Mouse (Mus musculus) adrenal gland, postnatal 36 days (tissue): ENCODE measurements around the gene Esyt1. TPM values are rescaled to one million over a fixed set of nuclear protein-coding genes. Genes with fewer than 3 reads are reported as not detected.
"Not testable (repeated sequence)": the region's sequence is repeated elsewhere in the genome, so short reads cannot be mapped to it uniquely, and the experiment has no call there.

ENCODE experiments used
- DNase-seq, 2 experiments: peaks; one replicate each; pipeline ENCODE4 v3.0.0; 2021; ENCODE audit warnings: mixed read lengths in 1 of 2
- total RNA-seq, 2 experiments: library from RNA; stranded (reverse); gene quantifications; 2 replicates each; pipeline ENCODE4 v1.2.3; 2021

The Esyt1 gene
- total RNA-seq, 2 experiments from 2014 or later: 22.7 to 28.8 TPM

DNA sequence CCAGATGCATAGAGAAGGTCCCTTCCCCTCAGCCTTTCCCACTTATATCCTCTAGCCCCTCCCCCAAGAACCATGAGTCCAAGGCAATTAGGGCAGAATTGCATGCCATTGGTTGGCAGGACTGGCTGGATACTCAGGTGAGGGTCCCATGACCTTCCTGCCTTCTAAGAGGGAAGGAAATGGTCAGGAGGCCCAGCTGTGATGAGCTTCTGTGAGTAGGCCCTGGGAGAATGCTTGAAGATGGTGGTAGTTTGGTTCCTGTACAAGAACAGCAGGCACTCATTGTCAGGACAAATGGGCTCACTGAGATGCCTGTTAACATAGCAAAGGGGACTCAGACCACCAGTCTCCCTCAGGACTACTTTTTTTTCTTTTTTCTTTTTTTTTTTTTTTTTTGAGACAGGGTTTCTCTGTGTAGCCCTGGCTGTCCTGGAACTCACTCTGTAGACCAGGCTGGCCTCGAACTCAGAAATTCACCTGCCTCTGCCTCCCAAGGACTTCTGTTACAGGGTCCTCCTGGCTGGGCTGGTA lies 12.7 kb upstream of the Esyt1 start:
- no peak for DNase-seq

DNA sequence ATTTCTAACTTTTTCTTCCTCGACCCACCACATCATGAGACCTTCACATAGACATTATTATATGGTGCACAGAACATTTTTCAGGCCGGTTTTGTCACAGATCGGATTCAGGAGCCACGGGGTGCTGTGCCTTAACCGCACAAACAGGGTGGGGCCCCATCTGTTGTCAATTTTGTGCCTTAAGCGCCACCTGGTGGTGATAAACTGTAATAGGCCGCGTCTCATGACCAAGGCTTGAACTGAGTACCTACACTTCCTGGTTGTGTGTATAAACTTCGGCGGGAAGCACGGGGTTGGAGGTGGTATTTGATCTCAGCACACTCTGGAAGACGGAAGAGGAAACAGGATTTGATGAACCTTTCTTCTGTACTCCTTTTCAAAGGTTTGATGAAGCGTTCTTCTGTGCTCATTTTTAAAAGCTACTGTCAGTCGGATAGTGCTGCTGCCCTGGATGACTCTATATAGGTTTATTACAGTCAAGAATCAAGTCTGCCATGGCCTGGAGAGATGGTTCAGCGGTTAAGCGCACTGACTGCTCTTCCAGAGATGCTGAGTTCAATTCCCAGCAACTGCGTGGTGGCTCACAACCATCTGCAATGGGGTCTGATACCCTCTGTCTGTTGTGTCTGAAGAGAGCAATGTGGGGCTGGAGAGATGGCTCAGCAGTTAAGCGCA lies 10.7 kb upstream of the Esyt1 start:
- peak; percentile 87 to 88 for DNase-seq

DNA sequence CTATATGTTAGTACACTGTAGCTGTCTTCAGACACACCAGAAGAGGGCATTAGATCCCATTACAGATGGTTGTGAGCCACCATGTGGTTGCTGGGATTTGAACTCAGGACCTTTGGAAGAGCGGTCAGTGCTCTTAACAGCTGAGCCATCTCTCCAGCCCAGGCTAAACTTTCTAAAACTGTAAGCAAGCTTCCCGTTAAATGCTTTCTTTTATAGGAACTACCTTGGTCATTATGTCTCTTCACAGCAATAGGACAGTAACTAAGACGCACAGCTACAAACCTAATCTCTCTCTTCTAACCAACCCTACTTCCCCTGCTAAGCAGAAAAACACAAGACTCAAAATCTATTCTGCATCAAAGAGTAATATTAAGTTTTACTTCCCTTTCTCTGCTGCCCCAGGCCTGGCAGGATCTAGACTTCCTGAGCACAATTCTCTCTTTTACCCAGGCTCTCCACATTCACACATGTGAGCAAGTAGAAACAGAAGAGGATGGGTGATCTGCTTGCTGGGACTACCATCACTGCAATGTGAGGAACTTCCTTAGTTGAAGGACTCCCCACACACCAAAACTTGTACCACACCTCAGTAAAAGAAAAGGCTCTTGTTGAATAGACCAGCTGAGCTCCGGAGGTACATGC lies 10.1 kb upstream of the Esyt1 start:
- DNase-seq: no peak

DNA sequence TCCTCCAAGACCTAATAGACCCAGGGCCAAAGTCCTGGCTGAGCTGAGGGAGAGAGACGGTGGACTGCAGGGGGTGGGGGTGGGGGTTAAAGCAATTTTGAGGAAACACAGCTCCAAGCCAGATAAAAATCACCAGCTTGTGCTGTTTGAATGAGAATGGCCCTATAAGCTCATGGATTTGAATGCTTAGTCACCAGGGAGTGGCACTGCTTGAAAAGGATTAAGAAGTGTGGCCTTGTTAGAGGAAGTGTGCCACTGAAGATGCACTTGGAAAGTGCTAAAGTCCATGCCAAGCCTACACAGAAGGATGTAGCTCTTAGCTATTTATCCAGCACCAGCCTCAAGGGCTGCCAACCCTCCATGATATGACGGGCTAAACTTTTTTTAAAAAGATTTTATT lies 9.5 kb upstream of the Esyt1 start:
- no peak for DNase-seq

DNA sequence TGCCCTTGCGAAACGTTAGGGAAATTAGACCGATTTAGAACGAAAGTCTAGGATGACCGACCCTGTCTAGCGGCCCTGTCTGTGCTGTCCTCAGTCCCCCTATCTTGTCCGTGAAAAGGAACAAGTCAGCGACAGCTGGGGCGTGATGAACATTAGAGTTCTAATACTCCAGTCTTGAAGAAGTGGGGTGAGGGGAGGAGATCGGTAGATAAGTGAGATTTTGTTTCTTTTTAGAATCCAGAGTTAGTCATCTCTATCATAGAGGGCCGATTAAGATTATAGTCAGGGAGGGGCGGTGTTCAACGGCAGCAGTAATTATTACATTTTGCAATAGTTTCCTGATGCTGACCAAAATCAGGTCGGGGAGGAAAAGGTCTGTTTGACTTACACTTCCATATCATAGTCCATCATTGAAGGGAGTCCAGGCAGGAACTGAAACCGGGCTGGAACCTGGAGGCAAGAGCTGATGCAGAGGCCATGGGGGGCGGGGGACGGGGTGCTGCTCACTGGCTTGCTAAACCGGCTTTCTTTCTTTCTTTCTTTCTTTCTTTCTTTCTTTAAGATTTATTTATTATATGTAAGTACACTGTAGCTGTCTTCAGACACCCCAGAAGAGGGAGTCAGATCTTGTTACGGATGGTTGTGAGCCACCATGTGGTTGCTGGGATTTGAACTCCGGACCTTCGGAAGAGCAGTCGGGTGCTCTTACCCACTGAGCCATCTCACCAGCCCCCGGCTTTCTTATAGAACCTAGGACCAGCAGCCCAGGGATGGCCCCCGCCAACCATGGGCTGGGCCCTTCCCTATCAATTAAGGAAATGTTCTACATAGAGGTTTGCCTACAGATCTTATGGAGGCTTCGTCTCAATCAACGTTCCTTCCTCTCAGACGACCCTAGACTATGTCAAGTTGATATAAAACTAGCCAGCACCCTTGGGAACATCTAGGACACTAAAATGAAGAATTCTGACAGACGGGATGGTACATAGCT lies 990 bp upstream of the Esyt1 start:
- DNase-seq: no peak

DNA sequence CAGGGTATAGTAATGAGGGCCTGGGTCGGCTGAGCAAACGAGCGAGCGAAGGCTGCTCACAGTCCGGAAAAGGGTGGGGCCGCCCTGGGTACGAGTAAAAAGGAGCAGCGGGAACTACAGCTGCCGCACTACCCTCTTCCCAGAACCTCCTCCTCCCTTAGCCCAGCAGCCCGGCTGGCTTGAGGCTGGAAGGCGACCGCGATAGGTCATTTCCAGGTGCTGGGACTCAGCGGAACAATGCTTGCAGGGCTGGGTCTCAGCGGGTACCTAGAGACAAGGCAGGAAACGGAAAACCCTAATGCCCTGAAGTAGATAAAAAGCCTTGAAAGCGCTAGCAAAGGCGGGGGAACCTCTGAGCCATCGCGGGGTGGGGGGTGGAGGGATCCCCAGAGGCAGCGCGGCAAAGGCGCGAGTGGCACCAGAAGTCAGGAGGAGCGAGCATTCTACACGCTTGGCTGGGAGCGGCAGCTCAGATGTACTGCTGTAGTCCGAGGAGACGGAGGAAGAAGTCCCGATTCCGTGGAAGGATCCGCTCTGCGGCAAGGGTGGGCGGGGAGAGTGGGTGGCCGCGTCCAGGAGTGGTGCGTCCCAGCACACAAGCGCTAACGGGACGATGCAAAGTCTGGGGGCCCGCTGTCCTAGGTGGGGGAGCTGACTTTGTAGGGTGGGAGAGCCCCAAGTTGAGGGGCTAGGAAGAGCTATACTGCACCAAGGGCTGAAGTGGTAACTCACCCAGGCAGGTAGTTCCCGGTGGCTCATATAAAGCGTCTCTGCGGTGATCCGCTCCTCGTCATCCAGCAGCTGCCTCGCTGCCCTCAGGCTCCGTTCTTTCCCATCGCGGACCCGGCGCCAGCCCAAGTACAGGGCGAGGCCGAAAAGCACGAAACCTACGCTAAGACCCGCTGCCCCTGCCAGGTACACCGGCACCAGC lies 674 bp downstream of the Esyt1 start:
- DNase-seq: peak; percentile 52 to 71

DNA sequence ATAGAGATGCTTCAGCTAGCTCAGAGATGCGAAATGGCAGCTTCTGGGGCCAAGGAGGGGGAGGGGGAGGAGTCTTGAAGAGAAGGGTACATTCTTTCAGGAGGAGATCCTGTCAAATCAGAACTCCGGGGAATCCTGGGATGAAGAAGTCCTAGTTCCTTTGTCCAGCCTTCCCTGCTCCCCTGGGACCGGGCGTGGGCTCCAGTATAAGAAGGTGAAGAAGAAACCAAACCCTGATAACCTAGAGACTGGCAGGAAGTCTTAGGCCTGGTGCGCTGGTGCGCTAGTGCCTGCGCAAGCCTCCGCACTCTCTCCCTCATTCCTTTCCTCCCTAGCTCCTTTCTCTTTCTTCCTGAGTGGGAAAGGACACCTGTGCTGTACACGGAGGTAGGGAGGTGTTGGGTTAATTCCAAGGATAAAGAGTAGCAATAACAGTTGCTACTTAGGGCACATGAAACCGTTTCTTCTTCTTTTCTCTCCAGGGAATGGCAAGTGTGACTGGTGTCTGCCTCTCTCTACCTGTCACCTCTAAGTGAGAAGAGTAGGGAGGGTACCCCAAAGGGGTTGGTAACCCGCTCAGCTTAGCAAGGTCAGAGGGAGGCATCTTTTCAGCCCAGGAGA lies 1.4 kb downstream of the Esyt1 start:
- no peak for DNase-seq

DNA sequence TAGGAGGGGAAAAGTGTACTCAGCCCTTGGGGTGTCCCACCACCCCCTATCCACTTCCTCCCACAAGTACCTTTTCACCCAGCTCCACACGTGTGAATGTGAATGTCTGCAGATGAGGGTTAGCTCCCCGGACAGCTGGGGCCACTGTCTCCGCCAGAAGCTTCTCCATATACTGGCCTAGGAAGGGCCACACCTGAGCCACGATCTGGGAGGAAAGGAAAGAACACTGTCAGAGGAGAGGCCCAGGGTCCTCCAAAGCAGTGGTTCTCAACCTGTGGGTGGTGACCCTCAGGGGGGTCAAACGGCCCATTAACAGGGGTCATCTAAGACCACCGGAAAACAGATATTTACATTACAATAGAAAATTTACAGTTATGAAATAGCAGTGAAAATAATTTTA lies 3.3 kb downstream of the Esyt1 start:
- no peak for DNase-seq

DNA sequence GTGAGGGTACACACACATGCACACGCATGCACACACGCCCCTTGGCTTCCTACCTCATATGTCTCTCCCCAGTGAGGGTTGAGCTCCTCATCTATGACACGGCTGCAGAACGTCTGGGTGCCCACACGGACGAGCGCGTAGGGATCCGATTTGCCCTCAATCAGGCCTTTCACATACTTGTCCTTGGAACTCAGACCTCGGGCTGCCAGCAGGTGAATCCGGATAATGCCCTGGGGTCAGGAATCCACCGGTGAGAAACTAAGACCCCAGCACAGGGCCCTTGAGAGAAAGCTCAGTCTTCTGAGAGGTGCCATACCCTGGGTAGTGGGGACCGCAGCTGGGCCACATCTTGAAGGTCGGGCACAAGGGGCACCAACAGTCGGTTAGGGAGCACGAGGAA lies 5.1 kb downstream of the Esyt1 start:
- DNase-seq: no peak

DNA sequence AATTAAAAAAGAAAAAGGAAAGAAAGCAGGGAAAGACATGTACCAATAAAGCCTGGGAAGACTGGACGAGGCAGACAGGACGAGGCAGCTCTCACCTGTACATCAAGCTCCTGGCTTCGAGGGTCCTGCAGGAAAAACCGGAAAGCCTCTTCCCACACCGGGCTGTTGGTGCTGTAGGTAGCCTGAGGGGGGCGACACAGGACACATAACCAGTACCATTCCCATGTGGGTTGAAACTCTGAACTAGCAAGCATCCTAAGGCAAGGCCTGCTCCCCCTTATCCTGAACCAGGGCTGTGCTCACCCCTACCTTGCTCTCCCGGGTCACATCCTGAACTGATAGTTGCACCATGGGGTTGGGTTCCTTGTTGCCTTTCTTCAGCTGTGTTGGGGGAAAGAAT lies 6.8 kb downstream of the Esyt1 start:
- peak; percentile 55 to 70 for DNase-seq

DNA sequence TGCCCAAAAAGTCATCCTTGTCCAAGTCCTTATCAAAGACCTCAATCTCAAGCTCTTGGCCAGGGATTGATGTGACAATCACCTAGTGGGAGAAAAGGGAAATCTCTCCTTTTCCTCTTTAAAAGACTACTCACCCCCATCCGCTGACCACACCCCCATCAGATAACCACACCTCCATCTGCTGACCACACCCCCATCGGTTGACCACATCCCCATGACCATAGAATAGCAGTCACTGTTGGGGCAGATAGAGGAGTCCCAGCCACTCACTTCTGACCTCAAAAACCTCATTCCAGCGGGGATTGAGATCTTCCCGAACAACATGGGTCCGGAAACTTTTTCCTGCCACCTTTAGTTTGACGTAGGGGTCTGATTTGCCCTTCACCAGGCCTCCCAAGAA lies 9.0 kb downstream of the Esyt1 start:
- DNase-seq: no peak

DNA sequence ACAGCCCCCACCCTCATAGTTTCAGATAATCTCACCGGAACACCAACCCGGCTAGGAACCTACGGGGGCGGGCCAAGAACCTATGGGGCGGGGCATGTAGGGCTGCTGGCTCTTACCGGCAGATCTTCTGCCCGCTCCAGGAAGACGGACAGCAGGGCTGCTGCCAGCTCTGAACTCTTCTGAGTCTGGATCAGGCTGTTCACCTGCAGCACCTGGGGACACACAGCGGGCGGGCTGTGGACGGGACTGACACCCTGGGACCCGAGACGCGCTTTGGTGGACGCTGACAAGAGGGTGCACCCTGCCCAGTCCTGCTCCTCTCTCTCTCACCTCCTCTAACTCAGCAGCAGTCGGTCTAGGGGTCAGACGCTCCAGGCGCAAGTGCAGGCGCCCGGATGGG lies 9.6 kb downstream of the Esyt1 start:
- no peak for DNase-seq

DNA sequence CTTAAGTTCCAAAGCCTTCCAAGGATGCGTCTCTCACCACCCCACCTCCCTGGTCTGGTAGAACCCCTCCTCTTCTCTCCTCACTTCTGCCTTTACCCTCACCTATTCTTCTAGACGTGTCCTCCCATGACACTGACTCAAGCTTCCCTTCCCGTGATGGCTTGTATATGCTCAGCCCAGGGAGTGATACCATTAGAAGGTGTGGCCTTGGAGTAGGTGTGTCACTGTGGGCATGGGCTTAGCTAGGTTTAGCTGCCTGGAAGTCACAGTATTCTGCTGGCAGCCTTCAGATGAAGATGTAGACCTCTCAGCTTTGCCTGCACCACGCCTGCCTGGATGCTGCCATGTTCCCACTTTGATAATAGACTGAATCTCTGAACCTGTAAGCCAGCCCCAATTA lies 10.6 kb downstream of the Esyt1 start:
- DNase-seq: no peak

DNA sequence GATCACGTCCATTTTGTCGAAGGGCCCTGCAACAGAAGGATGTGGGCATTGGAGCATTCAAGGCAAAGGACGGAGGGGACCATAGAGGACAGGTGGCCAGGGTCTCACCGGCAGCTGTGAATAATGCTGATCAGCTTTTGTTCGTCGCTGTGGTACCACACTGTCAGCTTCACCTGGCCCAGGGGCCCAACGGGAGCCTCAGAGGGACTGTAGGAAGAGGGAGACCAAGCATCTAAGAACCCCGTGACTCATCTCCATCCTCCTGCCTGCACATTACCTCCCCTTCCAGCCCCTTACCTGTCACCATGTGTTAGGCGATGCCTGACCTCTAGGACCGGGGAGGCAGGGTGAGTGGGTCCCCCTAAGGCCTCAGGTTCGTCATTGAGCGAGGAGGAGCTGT lies 13.9 kb downstream of the Esyt1 start:
- no peak for DNase-seq

DNA sequence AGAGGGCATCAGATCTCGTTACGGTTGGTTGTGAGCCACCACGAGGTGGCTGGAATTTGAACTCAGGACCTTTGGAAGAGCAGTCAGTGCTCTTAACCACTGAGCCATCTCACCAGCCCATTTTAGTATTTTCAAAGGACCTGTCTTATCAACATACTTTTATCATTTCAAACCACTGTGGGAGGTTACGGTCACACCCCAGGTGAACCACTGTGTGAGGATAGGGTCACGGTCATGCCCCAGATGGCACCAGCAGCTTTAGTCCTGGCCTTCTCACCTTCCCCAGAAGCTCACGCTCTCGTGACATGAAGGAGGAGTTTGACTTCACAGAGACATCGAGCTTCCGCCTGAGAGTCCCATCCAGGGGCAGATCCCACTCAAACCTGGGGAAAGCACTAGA lies 14.5 kb downstream of the Esyt1 start:
- no peak for DNase-seq

DNA sequence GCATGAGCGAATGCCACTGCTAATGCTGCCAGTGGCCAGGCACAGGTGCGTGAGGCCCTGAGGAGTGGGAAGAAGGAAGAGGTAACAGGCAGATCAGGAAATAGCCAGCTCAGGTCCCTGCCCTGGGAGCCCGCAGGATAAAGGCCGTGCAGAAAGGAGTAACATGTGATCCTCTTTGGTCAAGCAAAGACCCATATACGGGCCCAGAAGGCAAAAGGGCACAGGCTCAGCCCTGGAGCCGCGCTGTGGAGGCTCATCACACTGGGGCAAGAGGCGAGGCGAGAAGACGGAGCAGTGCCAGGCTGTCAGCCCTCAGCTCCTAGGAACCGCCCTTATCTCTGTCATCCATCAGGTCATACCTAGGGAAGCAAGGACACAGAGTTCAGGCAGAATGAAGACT lies 15.4 kb downstream of the Esyt1 start:
- DNase-seq: no peak

DNA sequence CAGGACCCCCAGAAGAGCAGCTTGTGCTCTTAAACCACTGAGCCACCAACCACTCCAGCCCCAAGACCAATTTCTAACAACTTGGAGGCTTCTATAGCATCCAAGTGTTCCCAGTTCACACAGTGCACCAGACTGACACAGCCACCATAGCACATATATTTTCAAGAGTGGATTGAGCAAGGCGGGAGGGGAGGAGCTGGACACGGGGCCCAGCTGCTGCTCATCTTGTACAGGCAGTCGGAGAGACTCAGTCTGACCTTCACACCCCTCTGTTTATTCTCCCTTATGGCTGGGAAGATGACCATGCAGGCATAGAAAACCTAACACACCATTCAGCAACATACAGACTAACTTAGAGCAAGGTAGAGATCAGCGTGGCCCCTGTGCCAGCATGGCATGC lies 15.8 kb downstream of the Esyt1 start:
- DNase-seq: no peak

DNA sequence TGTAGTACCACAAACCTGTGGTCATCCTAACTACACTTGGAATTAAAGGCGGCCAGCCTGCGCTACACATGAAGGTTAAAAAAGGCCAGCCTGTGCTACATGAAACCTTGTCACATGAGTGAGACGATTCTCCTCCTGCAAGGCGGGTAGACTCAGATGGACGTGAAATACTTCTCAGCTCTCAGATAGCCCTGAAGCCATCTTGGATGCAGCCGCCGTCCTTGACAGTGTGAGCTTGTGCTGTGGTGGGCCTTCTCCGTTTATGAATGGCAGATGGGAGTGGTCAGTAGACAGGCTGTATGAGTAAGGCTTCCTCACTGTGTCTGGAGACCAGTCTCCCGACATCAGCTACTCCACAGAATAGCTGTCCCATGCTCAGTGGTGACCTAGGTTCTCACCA lies 16.5 kb downstream of the Esyt1 start:
- DNase-seq: no peak

DNA sequence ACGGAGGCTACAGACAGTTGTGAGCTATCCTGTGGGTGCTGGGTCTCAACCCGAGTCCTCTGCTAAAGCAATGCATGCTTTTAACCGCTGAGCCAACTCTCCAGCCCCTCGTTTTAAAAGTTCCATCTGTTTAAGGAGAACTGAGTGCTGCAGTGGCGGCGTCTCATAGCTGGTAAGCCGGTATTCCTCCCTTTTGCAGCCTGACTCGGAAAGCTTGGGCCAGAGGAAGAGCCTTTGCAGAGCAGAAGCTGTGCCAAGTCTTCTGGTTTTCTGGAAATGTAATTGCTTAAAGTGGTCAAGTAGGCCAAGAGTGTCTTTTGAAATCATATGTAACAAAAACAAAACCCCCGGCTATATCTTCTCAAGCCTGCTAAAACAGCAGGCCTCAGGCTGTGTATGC lies 17.4 kb downstream of the Esyt1 start:
- no peak for DNase-seq

DNA sequence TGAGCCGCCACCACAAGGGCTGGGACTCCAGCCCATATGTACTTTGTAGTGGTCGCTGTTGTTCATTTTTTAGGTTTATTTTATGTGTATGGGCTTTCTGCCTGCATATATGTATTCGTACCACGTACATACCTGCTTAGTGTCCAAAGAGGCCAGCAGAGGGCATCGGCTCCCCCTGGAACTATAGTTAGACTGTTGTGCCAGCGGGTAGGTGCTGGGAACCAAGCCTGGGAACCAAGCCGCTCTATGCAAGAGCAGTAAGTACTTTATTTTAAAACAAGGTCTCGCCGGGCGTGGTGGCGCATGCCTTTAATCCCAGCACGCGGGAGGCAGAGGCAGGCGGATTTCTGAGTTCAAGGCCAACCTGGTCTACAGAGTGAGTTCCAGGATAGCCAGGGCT lies 19.7 kb downstream of the Esyt1 start:
- DNase-seq: no peak

DNA sequence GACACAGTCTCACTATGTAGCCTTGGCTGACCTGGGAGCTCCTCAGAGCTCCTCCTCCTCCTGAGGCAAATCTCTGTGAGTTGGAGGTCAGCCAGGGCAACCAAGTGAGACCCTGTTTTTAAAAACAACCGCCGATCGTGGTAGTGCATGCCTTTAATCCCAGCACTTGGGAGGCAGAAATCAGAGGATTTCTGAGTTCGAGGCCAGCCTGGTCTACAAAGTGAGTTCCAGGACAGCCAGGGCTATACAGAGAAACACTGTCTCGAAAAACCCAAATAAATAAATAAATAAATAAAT lies 20.4 kb downstream of the Esyt1 start:
- not testable (repeated sequence) for DNase-seq
